Mouse (Mus musculus) cortical plate, adult 2 months (tissue): ENCODE measurements around the gene Syt13.

ENCODE experiments used
- CTCF ChIP-seq: fragments of 200-500 bp; IDR thresholded peaks from 2 replicates; pipeline ENCODE4 v1.5.1; 2011; ENCODE audit warnings: mild to moderate bottlenecking, control low read depth, low read length; ENCODE audit not compliant: insufficient read depth; ENCODE audit errors: extremely low read depth
- POLR2A ChIP-seq: fragments of 200-500 bp; IDR thresholded peaks from 2 replicates; pipeline ENCODE4 v1.6.1; 2011; ENCODE audit warnings: mild to moderate bottlenecking, low read length, control low read depth; ENCODE audit not compliant: insufficient read depth; ENCODE audit errors: extremely low read depth

GRCm38 (mm10) chr2:92866616-92867015 lies 48.3 kb upstream of the Syt13 start:
- TF ChIP-seq CTCF (no peak), POLR2A (no peak)
